ENCODE assay signal across 8 mouse cellular contexts in the genomic region with DNA sequence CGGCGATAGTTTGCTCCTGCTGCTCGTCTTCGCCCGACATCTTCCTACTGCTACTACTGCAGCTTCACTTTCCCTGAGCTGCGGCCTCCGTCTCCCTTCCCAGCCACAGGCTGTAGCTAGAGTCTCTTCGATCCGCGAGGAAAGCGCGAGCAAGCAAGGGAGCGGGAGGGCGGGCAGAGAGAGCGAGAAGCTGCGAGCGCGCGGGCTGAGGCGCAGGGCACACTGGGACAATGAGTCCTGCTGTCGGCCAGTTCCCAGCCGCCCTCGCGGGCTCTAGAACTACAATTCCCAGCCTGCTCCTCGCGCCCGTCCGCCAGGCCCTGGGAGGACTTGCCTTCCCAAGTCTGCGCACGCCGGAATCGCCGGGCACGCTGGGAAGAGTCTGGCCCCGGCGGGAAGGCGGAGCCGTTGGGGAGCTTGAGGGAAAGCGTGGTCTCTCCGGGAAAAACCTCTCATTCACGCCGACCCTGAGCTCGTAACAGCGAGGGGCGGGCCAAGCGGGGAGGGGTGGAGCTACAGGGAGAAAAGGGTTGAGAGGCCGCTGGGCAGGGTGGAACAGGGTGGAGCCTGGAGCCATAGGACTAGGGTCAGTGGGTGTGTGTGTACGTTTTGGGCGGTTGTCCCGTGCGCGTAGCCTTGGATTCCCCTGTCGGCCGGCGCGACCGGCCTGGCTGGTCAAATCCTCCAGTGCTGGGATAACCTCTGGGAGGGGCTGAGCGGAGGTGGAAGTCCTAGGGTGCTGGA. TPM values are rescaled to one million over a fixed set of nuclear protein-coding genes. Genes with fewer than 3 reads are reported as not detected.
DNase-seq lines count a peak whose midpoint lies in the region; ATAC-seq and TF ChIP-seq lines count a peak whose summit lies in the region.

Gene Pa2g4, minus strand, starts transcription at position 200 of the 744 bp plus-strand sequence.

- H3K36me3 ChIP-seq in forebrain, embryonic 14.5 days (ENCODE audit: control insufficient read depth, insufficient read depth, low read length), result peaks cover 27% of the 10 kb centered on the region

- ATAC-seq in forebrain, embryonic 14.5 days, result peak; percentile 99
- ATAC-seq in neutrophil, adult 5-6 weeks (ENCODE audit: extremely low read depth, insufficient number of reproducible peaks, low FRiP score, poor library complexity, severe bottlenecking), result peak; percentile 94

- intact Hi-C loops in heart, postnatal 14 days (cut with DNase I), result loop anchor here (2.0 to 5.0 kb wide), 3 partner anchors 15 to 106 kb away; partner anchors contain the start of gene Suox

- peak; percentile 99 for DNase-seq in ES-CJ7 (ENCODE audit: low read depth, low spot score)
- peak; percentile 97 for DNase-seq in cerebellum, adult 11 months
- DNase-seq in forebrain, embryonic 14.5 days (ENCODE audit: low spot score), result peak; percentile 99
- DNase-seq in heart, postnatal 14 days, result peak; percentile 98
- peak; percentile 99 to 100 for DNase-seq in layer of hippocampus, adult 18-20 months (ENCODE audit: low spot score in 2 of 2)
- DNase-seq in lung, adult 2 months, result peak; percentile 96
- peak; percentile 94 to 95 for DNase-seq in thymus, adult 18-20 months

- peak within 1 kb of the TSS; percentile 90 for H3K9ac ChIP-seq in forebrain, embryonic 14.5 days (ENCODE audit: low read length)

- peak within 1 kb of the TSS; percentile 96 for H3K4me2 ChIP-seq in forebrain, embryonic 14.5 days (ENCODE audit: low read length)

- H3K4me3 ChIP-seq in forebrain, embryonic 14.5 days (ENCODE audit: low read depth, low read length), result peak within 1 kb of the TSS; percentile 94
- H3K4me3 ChIP-seq in lung, adult 2 months (replicated peaks; ENCODE audit: extremely low read depth, low read depth, low read length), result peak within 1 kb of the TSS; percentile 86

- peaks cover 11% of the 10 kb centered on the region; the same call in 1 of the 2 replicates for H3K4me1 ChIP-seq in forebrain, embryonic 14.5 days (ENCODE audit: control insufficient read depth, insufficient read depth, low read length)
- H3K4me1 ChIP-seq in lung, adult 2 months (ENCODE audit: control insufficient read depth, insufficient read depth, low read length), result no peaks in the 10 kb centered on the region

- no peaks in the 10 kb centered on the region for H3K27me3 ChIP-seq in forebrain, embryonic 14.5 days (replicated peaks; ENCODE audit: control insufficient read depth, insufficient read depth, low read length)

- peak; percentile 88; the same call in 1 of the 2 replicates for TF ChIP-seq POLR2A in lung, adult 2 months (IDR thresholded peaks at IDR 0.05; ENCODE audit: borderline replicate concordance, extremely low read depth, low read depth, low read length)

- under 1% methylated on average over 58 of the region's 58 CpGs for WGBS in forebrain, embryonic 14.5 days
- under 1% methylated on average over 58 of the region's 58 CpGs for WGBS in lung, adult 2 months

- H3K9me3 ChIP-seq in forebrain, embryonic 14.5 days (replicated peaks; ENCODE audit: control insufficient read depth, low read length), result no peaks in the 10 kb centered on the region

- H3K27ac ChIP-seq in forebrain, embryonic 14.5 days (ENCODE audit: low read depth, low read length), result peak within 1 kb of the TSS; percentile 91

- no peak for TF ChIP-seq CTCF in lung, adult 2 months (IDR thresholded peaks at IDR 0.05; ENCODE audit: insufficient read depth, low read length)

RNA-seq across cellular contexts. Expression of gene Pa2g4, which starts in this region (rescaled TPM):
- 177 and 187 TPM in 2 replicates for polyA plus RNA-seq in forebrain, embryonic 14.5 days (2014; fragmentation: Nextera tagmentation; extraction: Ambion mirVana)
- total RNA-seq in heart, postnatal 14 days (2021), result 10 to 100 TPM; 48.4 to 51.6 TPM
- 10 to 100 TPM; 60.4 to 61.7 TPM for total RNA-seq in layer of hippocampus, adult 18-20 months (2021)
- polyA plus RNA-seq in lung, adult 2 months (2012; rRNA removed), result 13.7 and 23.9 TPM in 2 replicates
- total RNA-seq in neutrophil, adult 5-6 weeks (2017), result 47.6 and 55.1 TPM in 2 replicates

Comparison
In these comparisons a context has a peak if more than half of its experiments do, and no peak if none do; other contexts are left out.
1. Peak in every context shown above with its lines: DNase-seq, ATAC-seq, H3K4me3 ChIP-seq and H3K27ac ChIP-seq.